Mouse (Mus musculus) neural tube, embryonic 14.5 days (tissue): ENCODE data around the gene Cpz. TPM values are rescaled to one million over a fixed set of nuclear protein-coding genes. Genes with fewer than 3 reads are reported as not detected.
A peak's percentile ranks its signal among the peaks of the same experiment; 100 is the strongest.

ENCODE experiments used
- ATAC-seq: fragments of 200-750 bp; cut with Nextera tagmentation; 2 replicates; pipeline ENCODE4 v1.8.0; 2017; ENCODE audit warnings: low read depth, mild to moderate bottlenecking, moderate TSS enrichment, moderate library complexity
- H3K27ac ChIP-seq: fragments of 300-500 bp; sonication (generic); 2 replicates; pipeline ENCODE4 v1.5.1; 2014; ENCODE audit warnings: low read depth, mild to moderate bottlenecking, control low read depth, low read length, moderate library complexity, mixed read lengths
- H3K27me3 ChIP-seq: fragments of 300-500 bp; sonication (generic); 2 replicates; pipeline ENCODE4 v1.6.1; 2014; ENCODE audit warnings: low read length; ENCODE audit not compliant: control insufficient read depth, insufficient read depth
- H3K36me3 ChIP-seq: fragments of 300-500 bp; sonication (generic); 2 replicates; pipeline ENCODE4 v1.6.1; 2014; ENCODE audit warnings: low read length, mixed read lengths; ENCODE audit not compliant: control insufficient read depth, insufficient read depth
- H3K4me1 ChIP-seq: fragments of 300-500 bp; sonication (generic); 2 replicates; pipeline ENCODE4 v1.6.1; 2014; ENCODE audit warnings: low read length; ENCODE audit not compliant: control insufficient read depth, insufficient read depth
- H3K4me2 ChIP-seq: fragments of 300-500 bp; sonication (generic); 2 replicates; pipeline ENCODE4 v1.6.1; 2014; ENCODE audit warnings: mild to moderate bottlenecking, low read depth, low read length, control low read depth
- H3K4me3 ChIP-seq: fragments of 300-500 bp; sonication (generic); 2 replicates; pipeline ENCODE4 v1.5.1; 2014; ENCODE audit warnings: low read depth, low read length, control low read depth, mixed read lengths
- H3K9ac ChIP-seq: fragments of 300-500 bp; sonication (generic); replicated peaks from 2 replicates; pipeline ENCODE4 v1.6.1; 2014; ENCODE audit warnings: low read depth, mild to moderate bottlenecking, control low read depth, low read length, mixed read lengths
- H3K9me3 ChIP-seq: fragments of 300-500 bp; sonication (generic); 2 replicates; pipeline ENCODE4 v1.6.1; 2016; ENCODE audit warnings: low read length; ENCODE audit not compliant: control insufficient read depth
- WGBS: fragments of 180-500 bp; shearing (Covaris S2); extraction: QIAGEN DNeasy Blood & Tissue Kit; methylation state at CpG from one replicate; pipeline ENCODE4 v1.1.7; 2014; 5-methylcytosine and 5-hydroxymethylcytosine counted together
- polyA plus RNA-seq: library from polyadenylated mRNA; unstranded; fragments of >200 nt; fragmentation: Nextera tagmentation; extraction: Ambion mirVana; gene quantifications from 2 replicates; pipeline ENCODE4 v1.2.1, GENCODE M21; 2014

Cpz gene
- polyA plus RNA-seq, 1 experiment from 2014 or later, result not detected

DNA sequence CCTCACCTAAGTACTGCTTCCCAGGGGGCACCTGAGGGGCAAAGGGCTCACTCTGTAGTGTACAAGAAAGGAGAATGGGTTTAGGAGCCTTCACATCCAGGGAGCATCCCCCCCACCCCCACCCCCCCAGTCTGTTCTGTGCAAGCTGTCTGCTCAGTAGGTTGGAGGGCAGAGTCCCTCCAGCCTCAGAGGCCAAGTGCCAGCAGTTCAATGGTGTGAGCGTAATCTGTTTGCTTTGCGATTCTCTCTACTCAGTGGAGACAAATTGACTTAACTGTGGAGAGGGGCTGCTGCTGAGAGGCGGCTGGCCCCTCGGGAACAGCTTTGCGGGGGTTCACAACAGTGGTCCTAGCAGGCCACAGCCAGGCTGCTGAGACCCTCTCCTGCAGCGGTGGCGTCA, 28.2 kb downstream of the Cpz start:
- Histone ChIP-seq H3K4me1 (no peaks in the 10 kb centered on the region), H3K36me3 (no peaks in the 10 kb centered on the region), H3K27me3 (no peaks in the 10 kb centered on the region), H3K27ac (no peak overlapping the region), H3K9me3 (no peaks in the 10 kb centered on the region), H3K4me2 (no peak overlapping the region), H3K4me3 (no peak overlapping the region), H3K9ac (no peak overlapping the region)
- ATAC-seq, result no peak
- 31% methylated on average over 7 of the region's 7 CpGs for WGBS

GRCm38 (mm10) chr5:35495989-35496388, 29.5 kb downstream of the Cpz start:
- Histone ChIP-seq H3K27me3 (no peaks in the 10 kb centered on the region), H3K27ac (no peak overlapping the region), H3K4me1 (no peaks in the 10 kb centered on the region), H3K36me3 (no peaks in the 10 kb centered on the region), H3K4me3 (no peak overlapping the region), H3K9me3 (no peaks in the 10 kb centered on the region), H3K4me2 (no peak overlapping the region), H3K9ac (no peak overlapping the region)
- no peak for ATAC-seq
- 29% methylated on average over 5 of the region's 5 CpGs for WGBS

DNA sequence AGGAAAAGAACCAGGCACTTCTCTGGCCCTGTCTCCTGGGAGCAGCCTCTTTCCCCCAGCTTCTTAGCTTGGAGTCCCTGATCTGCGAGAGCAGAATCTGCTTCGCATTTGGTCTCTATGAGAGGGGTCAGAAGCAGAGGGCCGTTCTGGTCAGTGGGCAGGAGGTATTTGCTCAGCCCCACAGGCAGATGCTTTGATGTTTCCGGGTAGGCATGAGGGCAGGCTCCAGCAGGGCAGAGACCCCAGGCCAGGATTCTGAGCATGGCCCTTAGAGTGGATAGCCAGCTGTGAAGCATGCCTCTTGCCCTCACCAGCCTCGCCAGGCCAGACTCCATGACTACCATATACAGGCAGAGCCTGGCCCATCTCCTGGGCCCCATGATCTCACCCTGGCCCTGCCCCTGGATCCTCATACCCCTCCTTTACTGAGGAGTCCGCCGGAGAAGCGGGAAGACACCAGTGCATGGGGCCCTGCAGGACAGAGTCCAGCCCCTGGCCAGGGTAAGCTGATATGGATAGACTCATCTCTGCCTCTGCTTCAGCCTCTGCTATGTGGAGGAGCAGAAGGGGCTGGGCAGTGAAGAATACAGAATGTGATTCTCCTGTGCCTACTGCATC, 30.6 kb downstream of the Cpz start:
- ATAC-seq, result no peak
- H3K4me2 ChIP-seq, result no peak overlapping the region
- H3K9me3 ChIP-seq, result no peaks in the 10 kb centered on the region
- WGBS, result 46% methylated on average over 8 of the region's 8 CpGs
- no peak overlapping the region for H3K9ac ChIP-seq
- no peak overlapping the region for H3K27ac ChIP-seq
- no peaks in the 10 kb centered on the region for H3K4me1 ChIP-seq
- no peaks in the 10 kb centered on the region for H3K36me3 ChIP-seq
- H3K27me3 ChIP-seq, result no peaks in the 10 kb centered on the region
- no peak overlapping the region for H3K4me3 ChIP-seq

- Histone ChIP-seq H3K27ac (no peak overlapping the region), H3K27me3 (no peaks in the 10 kb centered on the region), H3K9ac (no peak overlapping the region), H3K9me3 (no peaks in the 10 kb centered on the region), H3K4me2 (no peak overlapping the region), H3K4me1 (no peaks in the 10 kb centered on the region), H3K4me3 (no peak overlapping the region), H3K36me3 (no peaks in the 10 kb centered on the region)
- WGBS, result 58% methylated on average over 12 of the region's 12 CpGs
- no peak for ATAC-seq
Measured at GRCm38 (mm10) chr5:35493770-35494169, 31.7 kb downstream of the Cpz start.

GRCm38 (mm10) chr5:35479521-35479920, 46.0 kb downstream of the Cpz start:
- no peak overlapping the region for H3K4me3 ChIP-seq
- no peaks in the 10 kb centered on the region for H3K4me1 ChIP-seq
- H3K9me3 ChIP-seq, result no peaks in the 10 kb centered on the region
- ATAC-seq, result peak; percentile 24; the same call in 1 of the 2 replicates
- 38% methylated on average over 4 of the region's 4 CpGs for WGBS
- no peak overlapping the region for H3K4me2 ChIP-seq
- no peak overlapping the region for H3K27ac ChIP-seq
- H3K27me3 ChIP-seq, result no peaks in the 10 kb centered on the region
- no peak overlapping the region for H3K9ac ChIP-seq
- no peaks in the 10 kb centered on the region for H3K36me3 ChIP-seq

DNA sequence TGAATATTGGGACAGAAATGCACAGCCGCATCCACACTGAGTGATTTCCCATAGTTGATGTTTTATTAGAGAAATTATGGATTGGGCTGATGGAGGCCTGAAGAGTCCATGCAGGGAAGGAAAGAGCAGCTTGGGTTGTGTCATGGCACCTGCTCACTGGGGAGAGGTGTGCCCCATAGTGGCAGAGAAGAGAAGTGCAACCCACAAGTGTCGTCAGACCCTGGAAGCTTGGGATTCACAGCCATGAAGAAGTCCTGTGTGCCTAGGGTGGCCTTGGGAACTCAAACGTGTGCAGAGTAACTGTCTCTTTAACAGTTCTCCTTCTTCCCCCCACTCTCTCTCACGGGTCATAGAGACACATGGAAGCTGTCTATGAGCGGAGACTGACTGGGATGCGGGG, 50.3 kb downstream of the Cpz start:
- no peak for ATAC-seq
- no peak overlapping the region for H3K4me3 ChIP-seq
- no peaks in the 10 kb centered on the region; the same call in 1 of the 2 replicates for H3K27me3 ChIP-seq
- no peak overlapping the region for H3K4me2 ChIP-seq
- no peaks in the 10 kb centered on the region for H3K9me3 ChIP-seq
- 51% methylated on average over 6 of the region's 6 CpGs for WGBS
- no peaks in the 10 kb centered on the region for H3K4me1 ChIP-seq
- H3K9ac ChIP-seq, result no peak overlapping the region
- H3K36me3 ChIP-seq, result no peaks in the 10 kb centered on the region
- no peak overlapping the region for H3K27ac ChIP-seq

GRCm38 (mm10) chr5:35470885-35471528, 54.5 kb downstream of the Cpz start:
- H3K9ac ChIP-seq, result no peak overlapping the region
- no peaks in the 10 kb centered on the region for H3K36me3 ChIP-seq

DNA sequence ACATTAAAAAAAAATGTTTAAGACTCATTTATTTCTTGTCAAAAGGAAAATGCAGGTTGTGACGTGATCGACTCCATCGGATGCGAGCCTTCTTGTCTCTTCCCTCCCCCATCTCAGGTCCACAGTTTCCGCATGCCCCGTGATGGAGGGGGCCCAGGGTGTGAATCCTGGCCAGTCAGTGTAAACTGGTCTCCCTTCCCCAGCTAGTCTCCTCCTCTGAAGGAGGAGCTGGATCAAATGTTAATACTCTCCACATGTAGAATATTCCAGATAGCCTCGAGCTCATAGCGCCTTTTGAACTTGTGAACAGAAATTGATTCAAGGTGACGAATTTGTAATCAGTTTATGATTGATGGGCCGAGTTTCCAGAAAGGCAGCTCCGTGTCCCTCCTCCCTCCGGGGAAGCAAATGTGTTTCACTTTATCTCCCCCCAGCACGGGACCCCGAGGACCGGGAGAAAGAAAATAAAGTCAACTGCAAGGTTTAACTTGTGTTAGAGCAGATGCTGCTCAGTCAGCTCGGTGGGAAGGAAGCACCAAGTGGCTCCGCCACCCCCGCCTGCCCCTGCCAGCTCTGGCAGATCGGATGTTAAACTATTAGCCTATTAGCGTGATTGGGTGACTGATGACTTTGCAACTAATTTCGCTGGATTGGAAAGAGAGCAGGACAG, 59.4 kb downstream of the Cpz start:
- WGBS, result 46% methylated on average over 21 of the region's 21 CpGs
- Histone ChIP-seq H3K4me1 (no peaks in the 10 kb centered on the region), H3K9me3 (no peaks in the 10 kb centered on the region), H3K27me3 (no peaks in the 10 kb centered on the region; the same call in 1 of the 2 replicates), H3K27ac (no peak overlapping the region), H3K4me3 (no peak overlapping the region), H3K36me3 (no peaks in the 10 kb centered on the region), H3K9ac (no peak overlapping the region), H3K4me2 (no peak overlapping the region)
- no peak for ATAC-seq

More at GRCm38 (mm10) chr5:35470885-35471528, 54.5 kb downstream of the Cpz start:
- H3K27ac ChIP-seq, result no peak overlapping the region
- H3K4me2 ChIP-seq, result no peak overlapping the region
- no peaks in the 10 kb centered on the region; the same call in 1 of the 2 replicates for H3K27me3 ChIP-seq
- no peak for ATAC-seq
- H3K9me3 ChIP-seq, result no peaks in the 10 kb centered on the region
- H3K4me3 ChIP-seq, result no peak overlapping the region
- H3K4me1 ChIP-seq, result no peaks in the 10 kb centered on the region
- WGBS, result 30% methylated on average over 7 of the region's 7 CpGs

DNA sequence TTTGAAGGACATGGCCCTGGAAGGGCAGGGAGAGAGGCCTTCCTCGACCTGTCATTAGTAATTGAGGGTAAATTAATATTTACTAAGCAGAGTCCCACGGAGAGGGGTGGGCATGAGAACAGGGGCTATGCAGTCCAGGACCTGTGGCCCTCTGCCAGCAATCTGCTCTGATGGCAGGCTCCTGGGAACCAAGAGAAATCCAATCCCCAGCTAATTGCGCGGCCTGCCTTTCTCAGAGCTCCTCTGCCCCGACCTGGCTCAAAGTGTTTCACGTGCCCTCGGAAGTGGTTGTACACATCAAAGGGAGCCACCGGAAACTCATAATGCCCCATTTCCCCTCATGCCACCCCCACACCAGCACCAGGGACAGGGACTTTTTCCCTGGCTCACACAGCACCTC, 63.4 kb downstream of the Cpz start:
- no peak overlapping the region for H3K27ac ChIP-seq
- no peak overlapping the region for H3K9ac ChIP-seq
- ATAC-seq, result no peak
- WGBS, result 49% methylated on average over 8 of the region's 8 CpGs
- no peaks in the 10 kb centered on the region for H3K36me3 ChIP-seq
- no peak overlapping the region for H3K4me3 ChIP-seq
- H3K4me1 ChIP-seq, result no peaks in the 10 kb centered on the region
- no peak overlapping the region for H3K4me2 ChIP-seq
- H3K9me3 ChIP-seq, result no peaks in the 10 kb centered on the region
- H3K27me3 ChIP-seq, result no peaks in the 10 kb centered on the region
